Mouse (Mus musculus) yolk sac, embryonic 10.5 days (tissue): ENCODE results near the gene Klrb1a.

ENCODE experiments used
- DNase-seq: peaks from one replicate; pipeline ENCODE4 v3.0.0-alpha.2; 2017; ENCODE audit warnings: low spot score

Gene Klrb1a

DNA sequence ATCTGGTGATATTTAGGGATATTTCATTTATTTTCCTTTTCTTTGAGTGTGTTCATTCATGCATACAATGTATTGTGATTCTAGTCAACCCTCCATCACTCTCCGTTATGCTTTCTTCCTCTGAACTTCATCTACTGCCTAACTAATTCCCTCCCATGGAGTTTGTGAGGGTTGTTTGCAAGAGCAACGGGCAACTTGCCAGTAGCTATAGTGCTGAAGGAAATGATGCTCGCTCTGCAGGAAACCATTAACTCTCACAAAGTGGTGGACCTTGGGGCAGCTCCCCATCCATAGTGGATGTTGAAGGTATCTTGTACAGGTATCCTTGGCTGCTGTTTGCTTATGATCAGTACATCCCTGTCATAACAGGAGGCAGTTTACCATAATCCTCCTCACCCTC is 21.3 kb downstream of the Klrb1a start:
- no peak for DNase-seq

DNA sequence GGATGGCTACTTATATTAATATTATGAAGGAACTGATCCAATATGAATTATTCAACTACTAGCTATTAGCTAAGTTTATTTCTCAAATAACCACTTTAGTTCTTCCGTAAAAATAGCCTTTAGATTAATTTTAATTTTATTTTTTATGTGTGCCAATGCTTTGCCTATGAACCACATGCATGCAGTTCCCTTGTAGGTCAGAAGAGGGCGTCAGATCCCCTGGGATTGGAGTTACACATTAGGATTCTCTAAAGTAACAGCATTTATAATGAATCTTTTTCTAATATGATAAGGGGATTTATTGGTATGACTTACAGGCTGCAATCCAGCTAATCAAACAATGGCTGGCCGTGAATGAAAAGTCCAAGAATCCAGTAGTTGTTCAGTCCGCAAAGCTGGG is 23.8 kb downstream of the Klrb1a start:
- no peak for DNase-seq

DNA sequence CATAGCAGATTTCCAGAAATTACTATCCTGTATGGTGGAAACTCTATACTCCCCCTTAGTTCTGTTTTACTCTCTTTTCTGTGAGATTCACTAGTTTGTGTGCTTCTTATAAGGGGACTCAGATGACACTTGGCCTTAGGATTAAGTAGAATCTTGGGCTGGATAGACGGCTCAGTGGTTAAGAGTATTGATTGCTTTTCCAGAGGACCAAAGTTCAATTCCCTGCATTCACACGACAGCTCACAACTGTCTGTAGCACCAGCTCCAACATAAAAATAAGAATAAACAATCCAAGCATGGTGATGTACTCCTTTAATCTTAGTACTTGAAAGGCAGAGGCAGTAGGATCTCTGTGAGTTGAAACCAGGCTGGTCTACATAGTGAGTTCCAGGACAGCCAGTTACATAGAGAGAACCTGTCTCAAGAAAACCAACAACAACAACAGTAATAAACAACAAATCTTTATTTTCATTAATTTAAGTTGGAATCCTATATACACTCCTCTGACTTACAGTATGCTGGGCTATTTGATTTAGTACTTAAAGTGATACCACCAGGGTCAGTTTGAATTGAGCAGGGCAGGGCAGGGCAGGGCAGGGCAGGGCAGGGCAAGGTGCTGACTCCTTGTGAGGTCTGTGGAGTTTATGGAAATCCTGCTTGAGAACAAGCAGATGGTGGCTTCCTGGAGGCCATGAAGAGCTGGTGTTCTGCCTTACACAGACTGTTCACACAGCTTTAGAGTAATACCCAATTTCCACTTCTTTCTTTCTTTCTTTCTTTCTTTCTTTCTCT is 24.9 kb downstream of the Klrb1a start:
- DNase-seq: no peak

DNA sequence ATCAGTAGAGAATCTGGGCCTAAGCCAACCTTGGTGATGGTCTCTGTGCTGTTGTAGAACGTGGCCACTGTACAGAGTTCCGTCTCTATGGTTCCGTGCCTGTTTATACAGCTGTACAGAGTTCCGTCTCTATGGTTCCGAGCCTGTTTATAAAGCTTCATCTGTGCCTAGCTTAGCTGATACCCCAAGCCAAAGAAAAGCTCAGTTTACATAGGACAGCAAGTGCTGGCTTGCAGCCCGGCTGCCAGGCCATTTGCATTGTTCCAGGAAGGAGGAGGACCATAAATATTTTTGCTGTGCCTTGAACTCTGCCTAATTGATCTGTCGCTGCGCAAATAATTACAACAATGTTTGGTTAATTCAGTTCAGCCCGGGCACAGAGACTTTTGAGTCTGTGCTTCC is 26.2 kb downstream of the Klrb1a start:
- no peak for DNase-seq

DNA sequence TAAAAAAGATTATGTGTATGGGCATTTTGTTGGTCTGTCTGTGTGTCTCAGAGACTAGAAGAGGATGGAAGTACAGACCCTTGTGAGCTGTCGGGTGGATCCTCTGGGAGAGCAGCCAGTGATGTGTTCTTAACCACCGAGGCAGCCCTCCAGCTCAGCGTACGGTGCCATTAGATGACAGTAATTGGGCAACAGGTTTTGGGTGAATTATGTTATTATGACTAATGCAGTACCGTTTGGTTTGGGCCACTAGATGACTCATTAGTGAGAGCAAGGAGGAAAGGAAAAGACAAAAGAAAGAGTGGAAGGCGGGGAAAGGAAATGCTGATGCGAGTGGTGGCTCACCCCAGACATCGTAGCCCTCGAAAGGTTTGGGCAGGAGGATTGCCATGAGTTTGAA is 28.7 kb downstream of the Klrb1a start:
- no peak for DNase-seq

DNA sequence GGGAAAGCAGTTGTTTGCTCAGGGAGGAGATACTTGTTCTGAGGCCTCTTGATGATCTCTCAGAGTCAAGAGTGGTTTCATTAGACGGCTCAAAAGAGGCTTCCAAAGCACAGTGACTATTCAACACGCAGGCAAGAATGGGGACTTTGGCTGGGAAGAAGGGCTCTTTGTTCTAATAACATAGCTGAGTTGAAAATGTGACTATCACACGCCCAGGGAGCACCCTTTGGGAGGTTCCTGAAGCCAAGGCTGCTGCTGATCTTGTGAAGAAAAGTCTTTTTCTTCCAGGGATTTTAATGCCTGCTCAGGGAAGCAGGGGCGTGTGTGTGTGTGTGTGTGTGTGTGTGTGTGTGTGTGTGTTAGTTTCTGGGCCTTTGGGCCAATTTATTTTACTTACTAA is 33.9 kb downstream of the Klrb1a start:
- DNase-seq: no peak

DNA sequence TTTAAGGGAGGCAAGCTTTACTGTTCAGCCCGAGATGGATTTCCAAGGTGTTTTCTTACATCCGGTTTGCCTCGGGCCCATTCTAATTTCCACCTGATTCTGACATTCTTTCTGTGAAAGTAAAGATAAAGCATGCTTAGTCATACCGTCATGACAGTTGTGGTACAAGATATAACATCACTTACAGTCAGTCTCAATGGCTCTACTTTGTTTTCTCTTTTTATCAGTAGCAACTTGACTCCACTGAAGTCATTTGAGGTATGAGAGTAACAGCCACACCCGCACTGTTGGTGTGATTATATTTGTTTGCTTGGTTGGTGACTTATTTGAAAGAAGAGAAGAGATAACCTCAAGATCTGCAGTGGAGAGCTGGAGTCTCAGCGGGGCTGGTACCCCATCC is 35.7 kb downstream of the Klrb1a start:
- DNase-seq: no peak

DNA sequence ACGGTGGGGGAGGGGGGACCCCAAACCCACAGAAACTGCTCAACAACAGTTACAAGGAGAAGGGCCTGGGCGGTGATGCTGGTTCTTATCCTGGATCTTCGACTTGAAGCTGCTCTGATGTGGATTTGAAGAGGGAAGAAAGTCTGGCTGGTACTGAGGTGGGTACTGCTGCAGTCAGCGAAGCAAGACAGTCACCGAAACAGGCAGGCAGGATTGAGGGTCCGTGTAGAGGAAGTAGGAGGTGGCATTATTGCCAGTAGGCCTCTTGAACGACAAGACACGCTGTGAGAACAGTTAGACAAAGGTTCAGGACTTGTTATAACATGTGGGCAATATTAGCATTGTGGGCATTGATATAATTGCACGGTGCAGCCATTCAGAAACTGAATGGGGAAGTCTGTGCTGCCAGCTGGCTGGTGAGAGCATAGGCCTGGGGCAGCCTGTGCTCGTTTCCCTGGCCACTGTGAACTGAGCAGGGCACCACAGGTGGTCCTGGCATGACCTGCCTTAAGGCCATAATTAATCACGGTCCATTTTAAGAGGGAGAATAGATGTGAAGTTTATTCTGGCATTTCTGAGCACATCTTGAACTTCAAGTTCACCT is 37.6 kb downstream of the Klrb1a start:
- no peak for DNase-seq

DNA sequence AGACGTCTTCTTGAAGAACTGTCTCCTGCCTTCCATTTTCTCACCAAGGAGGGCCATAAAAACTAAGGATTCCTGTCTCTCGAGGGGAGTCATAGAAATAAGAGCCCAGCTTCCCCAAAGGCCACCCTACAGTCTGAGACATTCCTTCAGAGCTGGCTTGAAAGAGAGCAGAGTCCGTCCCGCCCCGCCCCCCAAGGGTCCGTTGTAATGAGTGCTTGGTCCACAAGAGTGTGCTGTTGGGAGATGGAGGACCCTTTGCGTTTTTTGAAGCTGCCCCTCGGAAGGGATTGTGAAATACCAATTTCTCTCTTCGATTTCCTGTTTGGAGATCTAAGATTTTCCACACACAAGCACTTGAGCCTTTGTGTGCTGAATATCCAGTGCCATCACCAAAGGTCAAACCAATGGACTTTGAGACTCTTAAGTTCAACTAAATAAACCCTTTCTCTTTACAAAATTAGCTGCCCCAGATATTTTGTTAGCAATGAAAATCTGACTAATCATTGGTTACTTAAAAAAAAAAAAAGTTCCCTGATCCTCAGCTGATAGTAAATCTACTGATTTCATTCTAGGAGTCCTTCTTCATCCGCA is 39.2 kb downstream of the Klrb1a start:
- peak; percentile 70 for DNase-seq

DNA sequence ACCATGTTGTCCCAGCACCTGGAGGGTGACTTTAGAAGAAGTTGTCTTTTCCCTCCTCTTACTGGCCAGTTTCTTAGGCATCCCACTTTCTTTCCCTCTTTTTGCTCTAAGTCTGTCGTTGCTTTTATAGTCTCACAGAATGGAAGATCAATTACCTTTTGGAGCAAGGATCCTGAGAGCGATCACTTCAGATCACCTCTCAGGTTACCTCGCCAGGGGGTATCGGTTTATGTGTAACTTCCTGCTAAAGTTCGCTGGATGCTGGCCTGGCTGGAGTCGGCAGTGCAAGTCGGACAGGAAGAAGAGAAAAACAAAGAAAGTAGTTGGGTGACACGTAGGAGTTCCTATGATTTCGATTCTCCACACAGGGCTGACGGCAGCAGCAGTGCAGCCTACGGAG is 41.8 kb downstream of the Klrb1a start, which contains the start of gene A2ml1:
Gene A2ml1 (minus strand): TSS at position 101 of the 400 bp plus-strand sequence.
- DNase-seq: no peak

DNA sequence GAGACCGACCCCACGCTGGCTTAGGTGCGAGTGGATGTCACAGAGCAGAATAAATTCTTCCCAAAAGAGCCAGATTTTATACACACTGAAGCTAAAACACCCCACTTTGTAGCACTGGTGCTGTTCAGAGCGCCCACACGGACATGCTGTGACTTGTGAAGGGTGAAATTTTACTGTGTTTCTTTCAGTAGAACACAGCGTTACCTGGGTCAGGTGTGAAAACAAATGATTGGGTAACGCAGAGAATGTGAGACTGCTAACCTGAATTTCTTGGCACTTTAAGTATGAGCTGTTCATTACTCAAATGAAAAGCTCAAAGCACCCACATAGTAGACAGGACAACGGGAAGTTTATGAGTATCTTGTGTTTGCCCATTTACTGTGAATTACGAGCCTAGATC is 46.0 kb downstream of the Klrb1a start:
- DNase-seq: no peak

DNA sequence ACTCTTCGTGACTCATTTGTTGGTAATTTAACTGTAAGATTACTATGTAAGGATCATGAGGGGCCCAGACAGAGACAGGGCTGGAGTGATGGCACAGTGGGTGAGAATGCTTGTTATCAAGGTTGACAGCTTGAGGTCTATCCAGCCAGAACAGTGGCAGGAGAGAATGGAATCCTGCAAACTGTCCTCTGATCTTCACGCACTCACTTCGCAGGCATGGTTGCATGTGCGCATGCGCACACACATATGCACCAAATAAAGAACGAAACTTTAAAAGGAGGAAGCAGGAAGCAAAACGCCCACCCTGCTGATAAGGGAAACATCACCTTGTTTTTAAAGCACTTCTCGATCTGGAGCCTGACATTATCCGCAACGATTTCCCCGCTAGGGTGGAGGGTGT is 56.7 kb downstream of the Klrb1a start:
- no peak for DNase-seq
